Mouse (Mus musculus): ENCODE data around the gene Pigl.
"Not testable (repeated sequence)": the region's sequence is repeated elsewhere in the genome, so short reads cannot be mapped to it uniquely, and the experiment has no call there.

The Pigl gene

DNA sequence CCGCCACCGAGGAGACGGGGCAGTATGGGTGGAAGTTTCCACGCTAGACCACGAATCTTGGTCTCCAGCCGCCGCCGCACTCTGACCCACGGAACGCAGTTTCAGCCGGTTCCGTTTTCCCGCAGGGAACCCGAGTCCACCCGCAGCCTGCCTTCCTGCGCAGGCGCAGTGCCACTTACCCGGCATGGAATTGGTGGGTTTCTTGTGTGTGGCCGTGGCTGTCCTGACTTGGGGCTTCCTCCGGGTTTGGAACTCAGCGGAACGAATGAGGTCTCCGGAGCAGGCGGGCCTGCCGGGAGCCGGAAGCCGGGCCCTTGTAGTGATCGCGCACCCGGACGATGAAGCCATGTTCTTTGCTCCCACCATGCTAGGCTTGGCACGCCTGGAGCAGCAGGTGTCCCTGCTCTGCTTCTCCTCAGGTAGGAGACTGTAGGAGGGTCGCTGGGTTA, at the start of gene Pigl, which contains the start of gene Ncor1:
Pigl (plus strand) TSS at position 185 of the 449 bp plus-strand sequence.
Ncor1 (minus strand) TSS at position 266 of the 449 bp plus-strand sequence.
- peak; percentile 81 to 90 for DNase-seq (ENCODE audit: low spot score in 2 of 2)

DNA sequence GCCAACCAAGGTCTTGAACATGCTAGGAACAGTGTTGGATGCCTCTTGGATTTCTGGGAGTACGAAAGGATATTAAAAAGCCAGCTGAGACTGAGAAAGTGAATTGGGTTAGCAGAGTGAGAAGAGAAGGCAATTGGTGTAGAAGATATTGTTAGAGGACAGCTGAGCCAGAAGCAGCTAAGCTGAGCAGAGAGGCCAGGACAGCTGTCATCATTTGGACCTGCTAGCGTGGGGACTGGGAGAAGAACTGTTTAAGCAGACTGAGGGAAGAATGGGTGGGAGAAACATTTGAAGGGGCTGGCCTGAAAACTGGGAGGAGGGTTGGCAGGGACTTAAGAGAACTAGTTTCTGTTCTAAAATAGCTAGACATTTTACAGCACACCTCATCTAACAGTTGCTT, 49.4 kb upstream of the Pigl start:
- DNase-seq (ENCODE audit: low spot score in 2 of 2), result no peak

DNA sequence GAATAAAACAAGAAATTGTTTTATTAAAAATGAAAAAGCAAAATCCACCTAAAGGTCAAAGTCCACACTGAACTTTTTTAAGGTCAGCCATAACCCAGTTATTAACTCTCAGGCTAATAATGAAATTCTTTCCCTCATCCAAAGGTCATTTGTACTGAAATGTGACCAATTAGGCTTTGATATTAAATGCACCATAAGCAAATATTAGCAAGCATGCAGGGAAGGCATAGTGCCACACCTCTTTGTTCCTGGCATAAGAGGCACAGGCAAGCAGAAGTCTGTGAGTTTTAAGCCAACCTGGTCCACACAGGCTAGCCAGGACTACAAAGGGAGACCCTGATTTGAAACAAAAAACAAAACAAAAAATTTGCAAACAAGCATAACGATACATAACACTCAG, 48.6 kb upstream of the Pigl start:
- DNase-seq (ENCODE audit: low spot score in 2 of 2), result no peak

DNA sequence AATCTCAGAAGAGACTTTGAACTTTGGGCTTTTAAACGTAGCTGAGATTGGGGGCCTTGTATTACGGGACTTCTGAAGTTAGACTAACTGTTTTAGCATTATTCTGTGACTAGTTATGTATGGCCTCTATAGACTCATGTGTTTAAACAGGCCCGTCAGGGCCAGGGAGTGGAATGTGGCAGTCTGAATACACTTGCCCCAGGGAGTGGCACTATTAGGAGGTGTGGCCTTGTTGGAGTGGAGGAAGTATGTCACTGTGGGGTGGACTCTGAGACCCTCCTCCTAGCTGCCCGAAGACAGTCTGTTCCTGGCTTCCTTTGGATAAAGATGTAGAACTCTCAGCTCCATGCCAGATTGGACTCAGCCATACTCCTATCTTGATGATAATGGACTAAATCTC, 43.2 kb upstream of the Pigl start:
- DNase-seq (ENCODE audit: low spot score in 2 of 2), result no peak

DNA sequence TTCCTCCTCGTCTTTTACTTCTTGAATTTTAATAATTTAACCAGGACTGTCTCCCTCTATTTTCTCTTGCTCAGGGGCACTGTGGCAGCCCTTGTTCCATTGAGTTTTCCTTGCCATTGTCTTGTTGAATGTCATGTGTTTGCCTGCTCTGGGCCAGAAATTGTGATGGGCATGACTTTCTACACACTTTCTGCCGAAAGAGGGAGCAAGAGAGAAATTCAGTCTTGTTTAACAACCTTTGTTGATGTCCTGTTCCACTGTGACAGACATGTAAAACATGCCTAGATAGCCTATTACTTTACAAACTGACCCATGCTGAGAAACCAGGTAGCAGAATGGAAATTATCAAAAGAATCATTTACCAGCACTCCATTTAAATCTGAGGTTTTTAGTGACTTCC, 33.7 kb upstream of the Pigl start:
- no peak for DNase-seq (ENCODE audit: low spot score in 2 of 2)

DNA sequence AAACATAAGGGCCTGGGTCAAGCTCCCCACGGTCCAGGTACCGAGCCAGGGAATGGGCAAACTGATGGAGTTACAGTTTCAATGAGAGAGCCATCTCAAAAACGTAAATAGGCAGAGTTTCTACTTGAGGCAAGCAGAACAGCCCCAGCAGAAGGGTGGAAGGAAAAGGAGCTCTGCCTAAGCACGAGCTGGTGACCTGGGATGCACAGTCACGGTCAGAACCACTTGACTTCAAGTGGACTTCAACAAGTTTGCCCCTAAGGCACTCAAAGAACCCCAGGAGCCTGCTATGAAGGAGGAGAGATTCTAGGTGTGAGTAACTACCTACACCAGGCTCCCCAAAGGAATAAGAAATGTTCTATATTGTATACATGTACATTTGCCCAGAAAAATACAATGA, 32.0 kb upstream of the Pigl start:
- no peak for DNase-seq (ENCODE audit: low spot score in 2 of 2)

DNA sequence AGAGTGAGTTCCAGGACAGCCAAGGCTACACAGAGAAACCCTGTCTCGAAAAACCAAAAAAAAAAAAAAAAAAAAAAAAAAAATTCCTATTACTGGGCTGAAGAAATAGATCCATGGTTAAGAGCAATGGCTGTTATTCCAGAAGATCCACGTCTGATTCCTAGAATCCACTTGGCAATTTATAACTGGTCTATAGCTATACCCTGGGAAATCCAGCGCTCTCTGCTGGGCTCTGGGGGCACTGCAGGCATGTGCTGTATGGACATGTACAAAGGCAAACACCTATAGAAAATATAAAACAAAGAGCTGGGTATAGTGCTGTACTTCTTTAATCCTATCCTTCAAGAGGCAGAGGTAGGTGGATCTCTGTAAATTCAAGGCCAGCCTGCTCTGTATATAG, 31.2 kb upstream of the Pigl start:
- DNase-seq (ENCODE audit: low spot score in 2 of 2), result peak; percentile 55 to 77

DNA sequence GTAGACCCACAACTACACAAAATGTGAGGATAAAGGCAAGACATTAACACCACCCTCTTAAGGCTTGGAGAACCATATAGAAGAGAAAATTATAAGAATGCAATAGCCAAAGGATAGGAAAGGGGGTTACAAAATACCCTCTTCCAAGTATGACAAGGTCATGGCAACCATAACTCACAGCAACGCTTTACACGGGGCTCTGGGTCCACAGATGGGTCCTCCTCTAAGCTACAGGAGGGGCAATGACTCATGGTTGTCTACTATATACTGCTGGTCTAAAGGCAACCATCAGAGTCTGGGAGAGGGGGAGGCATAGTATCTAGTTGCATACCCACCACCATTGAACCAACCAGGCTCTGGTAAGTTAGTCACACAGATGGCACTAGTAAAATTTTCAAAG, 26.0 kb upstream of the Pigl start:
- DNase-seq (ENCODE audit: low spot score in 2 of 2), result no peak

DNA sequence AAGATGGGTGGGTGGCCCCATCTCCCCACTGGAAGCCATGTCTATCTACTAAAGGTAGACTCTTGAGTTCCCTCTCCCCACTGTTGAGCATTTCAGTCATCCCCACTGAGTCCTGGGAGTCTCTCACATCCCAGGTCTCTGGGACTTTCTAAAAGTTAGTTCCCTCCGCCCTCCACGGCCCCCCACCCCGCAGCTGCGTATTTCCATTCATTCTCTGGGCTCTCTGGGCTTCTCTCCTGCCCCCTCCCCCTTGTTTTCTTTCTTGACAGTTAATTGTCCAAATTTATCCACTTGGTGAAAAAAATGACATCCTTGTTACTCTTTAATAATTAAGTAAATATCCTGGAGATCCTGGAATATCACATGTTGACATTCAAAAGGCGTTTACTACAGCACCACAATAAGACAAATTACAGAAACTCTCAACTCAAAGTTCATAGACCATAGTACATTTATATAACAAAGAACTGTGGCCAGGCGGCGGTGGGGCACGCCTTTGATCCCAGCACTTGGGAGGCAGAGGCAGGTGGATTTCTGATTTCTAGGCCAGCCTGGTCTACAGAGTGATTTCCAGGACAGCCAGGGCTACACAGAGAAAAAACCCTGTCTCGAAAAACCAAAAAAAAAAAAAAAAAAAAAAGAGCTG, 17.5 kb upstream of the Pigl start:
- DNase-seq (ENCODE audit: low spot score in 2 of 2), result no peak

DNA sequence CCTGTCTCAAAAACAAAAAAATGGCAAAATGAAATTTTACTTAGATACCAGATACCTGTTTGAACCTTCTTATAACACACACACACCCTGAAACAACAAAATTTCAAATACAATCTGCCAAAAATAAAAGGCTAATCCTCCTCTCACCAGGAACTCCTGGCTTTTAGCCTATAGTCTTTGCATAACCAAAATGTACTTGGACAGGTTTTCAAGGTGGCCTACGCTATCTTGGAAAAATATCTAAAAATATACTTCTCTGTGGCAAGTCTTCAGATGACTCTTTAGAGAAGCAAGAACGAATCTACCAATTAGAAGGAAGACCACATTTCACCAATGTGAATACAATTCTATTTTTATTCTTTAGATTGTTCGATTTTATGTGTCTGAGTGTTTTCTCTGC, 12.5 kb upstream of the Pigl start:
- DNase-seq (ENCODE audit: low spot score in 2 of 2), result no peak

DNA sequence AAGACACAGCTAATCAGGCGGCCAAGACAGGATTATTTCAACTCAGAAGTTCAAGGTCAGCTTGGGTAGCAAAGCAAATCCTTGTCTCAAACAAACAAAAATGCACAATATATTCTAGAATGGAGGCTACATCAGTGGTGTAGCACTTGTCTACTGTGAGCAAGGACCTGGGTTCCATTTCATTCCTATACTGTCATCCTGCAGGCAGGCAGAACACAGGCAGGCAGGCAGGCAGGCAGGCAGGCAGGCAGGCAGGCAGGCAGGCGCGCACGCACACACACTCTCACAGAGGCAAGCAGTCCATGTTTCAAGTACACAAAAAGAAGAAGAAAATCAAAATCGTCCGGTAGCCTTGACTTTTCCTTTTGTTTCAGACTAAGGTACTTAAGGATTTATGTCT, 9.3 kb upstream of the Pigl start:
- no peak for DNase-seq (ENCODE audit: low spot score in 2 of 2)

DNA sequence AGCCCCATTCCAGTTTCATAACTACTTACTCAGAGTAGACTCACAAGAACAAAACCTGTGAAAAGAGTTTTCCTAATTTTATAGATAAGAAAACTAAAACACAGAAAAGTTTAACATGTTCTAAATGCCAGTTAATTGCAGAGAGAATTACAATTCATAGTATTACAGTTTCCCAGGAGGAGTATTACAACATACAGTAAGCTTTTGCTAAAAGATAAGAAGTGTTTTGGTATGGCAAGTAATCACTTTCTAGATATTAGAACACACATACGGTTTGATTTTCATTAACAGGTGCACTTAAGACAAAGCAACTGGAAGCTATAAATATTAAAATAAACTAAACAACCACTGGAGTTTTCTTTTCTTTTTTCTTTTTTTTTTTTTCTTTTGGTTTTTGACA, 3.1 kb upstream of the Pigl start:
- no peak for DNase-seq (ENCODE audit: low spot score in 2 of 2)

DNA sequence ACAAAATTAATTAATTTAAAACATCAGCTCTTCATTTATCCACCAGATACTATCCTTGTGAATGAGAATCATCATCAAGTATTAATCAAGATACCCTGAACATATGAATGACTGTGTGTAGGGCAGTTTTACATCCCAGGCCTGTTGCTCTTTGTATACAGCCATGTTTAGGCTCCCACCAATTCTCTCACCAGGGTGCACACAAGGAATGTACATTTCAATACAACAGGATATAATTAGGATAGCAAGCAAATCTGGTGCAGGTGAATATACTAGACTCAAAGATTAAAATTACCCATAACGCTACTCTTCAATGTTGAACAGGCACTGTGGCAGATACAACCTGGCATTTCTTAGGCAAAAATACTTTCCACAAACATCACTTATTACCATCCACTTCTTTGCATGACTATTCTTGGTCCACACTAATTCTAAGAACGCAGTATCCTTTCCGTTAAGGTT, 2.2 kb upstream of the Pigl start:
- DNase-seq (ENCODE audit: low spot score in 2 of 2), result no peak

DNA sequence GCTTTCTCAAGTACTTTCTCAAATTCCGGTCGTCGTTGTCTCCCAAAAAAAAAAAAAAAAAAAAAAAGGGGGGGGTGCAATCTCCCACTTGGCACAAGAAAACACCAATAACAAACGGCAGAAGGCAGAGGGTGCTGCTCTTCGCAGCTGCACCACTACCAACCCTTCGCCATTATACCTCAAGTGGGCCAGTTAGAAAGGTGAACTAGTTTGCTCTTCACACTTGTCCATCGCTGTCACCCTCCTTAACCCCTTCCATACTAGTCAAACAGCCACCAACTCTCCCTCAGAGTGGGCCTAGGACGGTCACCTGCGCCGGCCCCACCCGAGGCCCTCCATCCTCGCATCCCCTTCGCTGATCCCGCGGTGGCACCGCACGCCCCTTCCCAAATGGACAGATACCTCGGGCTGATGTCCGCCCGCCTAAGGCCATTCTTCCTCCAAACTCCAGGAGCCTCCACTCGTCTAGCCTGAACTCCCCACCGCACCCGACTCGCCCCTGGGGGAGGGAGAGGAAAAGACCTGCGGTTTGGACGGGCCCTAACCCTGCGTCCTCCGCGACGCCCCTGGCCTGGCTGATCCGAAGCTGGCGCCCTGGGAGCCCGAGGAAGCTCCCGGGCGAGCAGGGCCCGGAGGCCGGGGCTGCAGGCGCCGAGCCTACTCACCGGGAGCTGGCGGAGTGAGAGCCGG, 1.6 kb upstream of the Pigl start:
- DNase-seq (ENCODE audit: low spot score in 2 of 2), result peak in 1 of 2 experiments; percentile 81

DNA sequence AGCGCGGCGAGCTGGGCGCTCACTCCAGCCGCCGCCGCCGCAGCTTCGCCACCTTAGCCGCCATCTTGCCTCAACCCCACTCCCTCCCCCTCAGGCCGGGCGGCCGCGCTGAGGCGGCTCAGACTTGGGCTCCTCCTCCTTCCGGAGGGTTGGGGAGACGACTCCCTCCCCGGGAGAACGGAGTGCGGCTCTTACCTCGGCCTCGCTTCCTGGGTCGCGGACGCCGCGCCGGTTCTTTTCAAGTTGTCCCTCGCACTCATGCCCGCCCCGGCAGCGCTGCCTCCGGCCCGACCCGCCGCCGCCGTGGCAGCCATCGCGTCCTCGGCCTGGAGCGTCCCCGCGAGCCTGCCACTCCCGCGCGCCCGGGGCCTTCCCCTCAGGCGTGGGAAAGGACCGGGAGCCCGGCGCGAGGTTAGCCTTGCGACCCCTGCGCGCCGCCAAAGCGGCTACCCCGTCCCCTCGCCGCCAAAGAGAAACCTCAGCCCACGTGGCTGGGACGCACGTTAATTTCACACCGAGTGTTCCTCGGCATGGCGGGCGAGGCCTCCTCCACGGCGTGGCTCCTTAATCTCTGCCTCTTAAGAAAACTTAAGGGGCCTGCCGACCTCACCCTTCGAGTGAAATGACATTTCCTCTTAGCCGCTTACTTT, 894 bp upstream of the Pigl start:
- peak; percentile 91 to 94 for DNase-seq (ENCODE audit: low spot score in 2 of 2)

DNA sequence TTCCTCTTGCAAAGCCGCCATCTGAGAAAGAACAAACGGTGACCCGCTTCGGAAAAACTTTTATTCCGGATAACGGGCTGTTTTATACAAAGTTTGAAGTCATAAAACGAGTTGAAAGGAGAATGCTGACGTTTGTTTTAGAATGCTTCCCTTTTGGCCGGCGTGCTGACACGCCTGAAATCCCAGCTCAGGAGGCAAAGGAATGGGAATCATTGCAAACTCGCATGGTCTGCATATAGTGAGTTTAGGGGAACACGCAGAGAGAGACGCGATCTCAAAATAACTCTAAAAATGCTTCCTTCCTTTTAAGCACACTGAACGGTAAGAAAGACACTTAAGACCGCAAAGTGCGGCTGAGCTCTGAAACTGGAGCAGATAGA, 379 bp upstream of the Pigl start:
- DNase-seq (ENCODE audit: low spot score in 2 of 2), result no peak

DNA sequence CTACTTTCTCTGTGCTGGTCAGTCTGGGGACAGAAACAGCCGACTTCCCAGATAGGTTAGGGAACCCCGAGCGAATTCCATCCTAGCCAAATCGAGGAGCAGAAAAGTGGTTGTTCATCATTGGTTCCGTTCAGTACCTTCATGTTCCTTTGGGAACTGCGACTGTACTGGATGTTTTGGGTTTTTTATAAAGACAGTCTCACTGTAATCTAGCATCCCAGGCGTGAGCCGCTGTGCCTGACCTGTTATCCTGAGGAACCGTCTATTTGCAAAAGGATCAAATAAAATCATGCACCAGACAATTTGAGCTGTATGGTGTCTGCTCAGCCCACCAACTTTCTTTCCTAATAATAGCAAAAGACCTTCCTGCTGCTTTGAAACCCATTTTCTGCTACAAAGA, 520 bp downstream of the Pigl start:
- DNase-seq (ENCODE audit: low spot score in 2 of 2), result no peak

DNA sequence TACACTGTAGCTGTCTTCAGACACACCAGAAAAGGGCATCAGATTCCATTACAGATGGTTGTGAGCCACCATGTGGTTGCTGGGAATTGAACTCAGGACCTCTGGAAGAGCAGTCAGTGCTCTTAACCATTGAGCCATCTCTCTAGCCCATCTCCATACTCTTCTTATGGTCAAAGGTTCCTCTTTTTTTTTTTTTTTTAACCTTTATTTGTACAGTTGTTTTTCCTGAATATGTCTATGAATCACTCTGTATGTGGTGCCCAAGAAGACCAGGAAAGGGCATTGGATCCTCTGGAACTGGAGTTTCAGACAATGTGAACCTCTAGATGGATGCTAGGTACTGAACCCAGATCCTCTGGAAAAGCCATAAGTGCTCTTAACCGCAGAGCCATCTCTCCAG, 4.3 kb downstream of the Pigl start:
- not testable (repeated sequence) for DNase-seq (ENCODE audit: low spot score in 2 of 2)

DNA sequence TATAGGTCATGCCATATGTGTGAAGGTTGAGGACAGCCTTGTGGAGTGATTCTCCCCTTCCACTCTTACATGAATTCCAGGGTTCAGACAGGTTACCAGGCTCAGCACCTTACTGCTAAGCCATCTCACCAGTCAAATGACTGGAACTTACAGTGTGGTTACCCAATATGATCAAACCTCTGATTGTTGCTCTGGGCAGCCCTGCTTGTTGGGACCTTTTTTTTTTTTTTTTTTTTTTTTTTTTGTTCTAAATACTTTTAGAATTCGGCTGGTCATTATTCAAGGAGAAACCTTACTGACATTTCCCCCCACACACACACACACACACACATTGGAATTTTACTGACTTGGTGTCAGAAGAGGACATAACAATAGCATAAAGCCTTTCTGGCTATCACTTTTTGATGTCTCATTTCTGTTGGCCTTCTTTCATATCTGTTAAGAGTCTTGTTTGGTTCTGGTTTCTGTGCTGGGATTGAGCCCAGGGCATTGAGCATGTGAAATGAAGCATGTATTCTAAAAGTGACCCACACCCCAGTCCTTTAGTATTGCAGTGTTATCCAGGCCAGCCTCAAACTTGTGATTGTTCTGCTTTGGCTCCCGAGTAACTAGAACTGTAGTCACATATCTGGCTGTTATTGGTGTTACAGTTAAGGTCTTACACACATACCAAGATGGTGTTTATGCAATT, 5.1 kb downstream of the Pigl start:
- DNase-seq (ENCODE audit: low spot score in 2 of 2), result no peak

DNA sequence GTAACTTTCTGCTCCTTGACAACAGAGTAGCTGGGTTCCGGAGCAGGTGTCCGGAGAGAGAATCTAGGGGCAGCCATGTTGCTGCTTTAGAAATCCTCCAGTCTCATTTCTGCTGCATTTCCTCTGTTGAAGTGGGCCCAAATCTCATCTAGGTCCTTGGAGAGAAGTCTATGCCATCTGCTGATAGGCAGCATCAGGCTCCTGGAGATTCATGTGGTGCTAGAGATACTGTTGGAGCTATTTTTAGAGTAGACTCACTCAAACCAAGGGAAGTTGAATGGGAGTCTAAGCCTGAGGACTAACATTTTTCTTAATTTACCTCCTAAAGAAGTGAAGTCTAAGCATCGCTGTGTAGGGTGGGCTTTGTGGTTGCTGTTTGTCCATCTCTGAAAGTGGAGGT, 6.4 kb downstream of the Pigl start:
- peak in 1 of 2 experiments; percentile 20 for DNase-seq (ENCODE audit: low spot score in 2 of 2)

DNA sequence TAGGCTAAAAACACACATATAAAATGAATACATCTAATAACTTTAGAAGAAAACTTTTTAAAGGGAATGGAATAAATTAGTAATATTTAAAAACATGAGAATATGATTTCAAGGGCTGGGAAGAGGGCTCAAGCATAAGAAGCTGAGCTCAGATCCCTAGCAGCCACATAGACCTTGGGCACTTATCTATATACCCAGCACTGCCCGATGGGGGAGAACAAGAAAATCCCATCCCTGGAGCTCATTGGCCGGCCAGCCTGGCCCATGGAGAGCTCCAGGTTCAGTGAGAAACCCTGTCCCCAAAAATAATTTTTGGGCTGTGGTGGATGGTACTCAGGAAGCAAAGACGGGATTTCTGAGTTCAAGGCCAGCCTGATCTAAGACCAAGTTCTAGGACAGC, 7.6 kb downstream of the Pigl start:
- no peak for DNase-seq (ENCODE audit: low spot score in 2 of 2)

DNA sequence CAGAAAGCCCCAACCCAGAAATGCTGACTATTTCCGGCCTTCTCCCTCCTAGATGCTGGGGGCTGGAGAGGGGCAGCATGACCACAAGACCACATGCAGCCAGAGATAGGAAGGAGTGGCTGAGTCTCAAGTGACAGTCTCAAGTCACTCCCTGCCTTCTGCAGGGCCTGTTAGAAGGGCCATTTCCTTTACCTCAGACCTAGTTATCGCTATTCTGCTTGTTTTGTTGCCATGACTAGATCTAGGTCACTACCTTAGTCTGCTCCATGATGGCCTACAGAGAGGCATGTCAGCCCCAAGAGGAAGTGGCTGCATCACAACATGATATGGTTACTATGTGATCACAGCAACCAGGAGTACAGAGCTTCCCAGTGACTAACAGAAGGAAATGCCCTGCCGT, 8.3 kb downstream of the Pigl start:
- DNase-seq (ENCODE audit: low spot score in 2 of 2), result no peak

All from spleen, postnatal 4 days (tissue).